Mouse (Mus musculus) midbrain, embryonic 10.5 days (tissue): ENCODE measurements around the gene Ccdc137. TPM values are rescaled to one million over a fixed set of nuclear protein-coding genes. Genes with fewer than 3 reads are reported as not detected.

Experiments used
- DNase-seq: peaks from one replicate; pipeline ENCODE4 v3.0.0-alpha.2; 2017; ENCODE audit warnings: low spot score
- H3K27ac ChIP-seq: fragments of 300-500 bp; sonication (generic); replicated peaks from 2 replicates; pipeline ENCODE4 v1.5.1; 2016; ENCODE audit warnings: mild to moderate bottlenecking
- H3K27me3 ChIP-seq: fragments of 300-500 bp; sonication (generic); 2 replicates; pipeline ENCODE4 v1.6.1; 2016; ENCODE audit warnings: low read depth, mild to moderate bottlenecking; ENCODE audit not compliant: poor library complexity, severe bottlenecking
- H3K36me3 ChIP-seq: fragments of 300-500 bp; sonication (generic); 2 replicates; pipeline ENCODE4 v1.6.1; 2016; ENCODE audit warnings: mild to moderate bottlenecking, moderate library complexity
- H3K4me1 ChIP-seq: fragments of 300-500 bp; sonication (generic); 2 replicates; pipeline ENCODE4 v1.6.1; 2016
- H3K4me3 ChIP-seq: fragments of 300-500 bp; sonication (generic); 2 replicates; pipeline ENCODE4 v1.5.1; 2016; ENCODE audit warnings: mild to moderate bottlenecking, moderate library complexity
- H3K9me3 ChIP-seq: fragments of 300-500 bp; sonication (generic); replicated peaks from 2 replicates; pipeline ENCODE4 v1.6.1; 2016; ENCODE audit warnings: mild to moderate bottlenecking
- WGBS: fragments of 180-500 bp; shearing (Covaris S2); methylation state at CpG from one replicate; pipeline ENCODE4 v1.1.7; 2016; 5-methylcytosine and 5-hydroxymethylcytosine counted together
- polyA plus RNA-seq: library from polyadenylated mRNA; unstranded; fragments of >200 nt; fragmentation: Nextera tagmentation; extraction: Ambion mirVana; gene quantifications from 2 replicates; pipeline ENCODE4 v1.2.1, GENCODE M21; 2016

Gene Ccdc137
- polyA plus RNA-seq, 1 experiment from 2014 or later = 41.8 TPM

- Histone ChIP-seq H3K4me3 (peak overlapping the region; percentile 93), H3K27me3 (no peaks in the 10 kb centered on the region), H3K9me3 (no peaks in the 10 kb centered on the region), H3K4me1 (peaks cover 49% of the 10 kb centered on the region), H3K27ac (peak overlapping the region; percentile 91), H3K36me3 (peaks cover 60% of the 10 kb centered on the region)
- 83% methylated on average over 3 of the region's 3 CpGs for WGBS
- no peak for DNase-seq
Measured at GRCm38 (mm10) chr11:120493351-120493750, 35.4 kb downstream of the Ccdc137 start.

GRCm38 (mm10) chr11:120493911-120494310, 36.0 kb downstream of the Ccdc137 start:
- Histone ChIP-seq H3K4me1 (peaks cover 49% of the 10 kb centered on the region), H3K27me3 (no peaks in the 10 kb centered on the region), H3K27ac (no peak overlapping the region), H3K36me3 (peaks cover 60% of the 10 kb centered on the region), H3K4me3 (no peak overlapping the region), H3K9me3 (no peaks in the 10 kb centered on the region)
- DNase-seq = no peak
- 77% methylated on average over 3 of the region's 3 CpGs for WGBS

- H3K9me3 ChIP-seq = no peaks in the 10 kb centered on the region
- 92% methylated on average over 3 of the region's 3 CpGs for WGBS
- no peak overlapping the region for H3K27ac ChIP-seq
- H3K4me1 ChIP-seq = peaks cover 18% of the 10 kb centered on the region
- no peaks in the 10 kb centered on the region for H3K27me3 ChIP-seq
- peaks cover 56% of the 10 kb centered on the region for H3K36me3 ChIP-seq
- no peak for DNase-seq
- H3K4me3 ChIP-seq = no peak overlapping the region
Measured at GRCm38 (mm10) chr11:120497436-120497835, 39.5 kb downstream of the Ccdc137 start.

DNA sequence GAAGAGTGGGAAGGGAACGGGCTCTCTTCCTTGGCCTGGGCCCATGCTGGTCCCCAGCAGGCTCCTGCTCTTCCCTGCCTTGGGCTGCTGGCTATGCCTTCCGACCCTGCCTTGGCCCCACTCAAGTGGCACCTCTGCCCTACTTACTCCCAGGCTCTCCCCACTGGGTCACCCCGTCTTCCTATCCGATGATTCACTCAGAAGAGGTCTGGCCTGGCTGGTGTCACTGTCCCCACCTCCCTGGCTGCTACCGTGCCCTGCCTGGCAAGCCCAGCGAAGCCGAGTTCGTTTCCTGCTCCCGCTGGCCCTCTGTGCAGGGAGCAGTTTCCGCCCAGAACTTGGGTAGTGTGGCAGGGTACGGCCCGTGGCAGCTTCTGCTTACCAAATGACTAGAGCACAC, 40.3 kb downstream of the Ccdc137 start:
- H3K36me3 ChIP-seq = peaks cover 56% of the 10 kb centered on the region
- no peak for DNase-seq
- no peaks in the 10 kb centered on the region for H3K27me3 ChIP-seq
- no peaks in the 10 kb centered on the region for H3K9me3 ChIP-seq
- 97% methylated on average over 12 of the region's 12 CpGs for WGBS
- peaks cover 10% of the 10 kb centered on the region for H3K4me1 ChIP-seq
- H3K4me3 ChIP-seq = no peak overlapping the region
- no peak overlapping the region for H3K27ac ChIP-seq

- Histone ChIP-seq H3K36me3 (peaks cover 56% of the 10 kb centered on the region), H3K27me3 (no peaks in the 10 kb centered on the region), H3K27ac (no peak overlapping the region), H3K4me1 (peaks cover 4% of the 10 kb centered on the region), H3K9me3 (no peaks in the 10 kb centered on the region), H3K4me3 (no peak overlapping the region)
- WGBS = 89% methylated on average over 5 of the region's 5 CpGs
- no peak for DNase-seq
Measured at GRCm38 (mm10) chr11:120498891-120499290, 41.0 kb downstream of the Ccdc137 start.

GRCm38 (mm10) chr11:120499894-120500293, 42.0 kb downstream of the Ccdc137 start:
- no peaks in the 10 kb centered on the region for H3K9me3 ChIP-seq
- H3K27me3 ChIP-seq = no peaks in the 10 kb centered on the region
- H3K36me3 ChIP-seq = peaks cover 46% of the 10 kb centered on the region
- H3K4me3 ChIP-seq = no peak overlapping the region
- no peak overlapping the region for H3K27ac ChIP-seq
- H3K4me1 ChIP-seq = no peaks in the 10 kb centered on the region
- 80% methylated on average over 6 of the region's 6 CpGs for WGBS
- DNase-seq = no peak

- Histone ChIP-seq H3K27ac (no peak overlapping the region), H3K9me3 (no peaks in the 10 kb centered on the region), H3K4me3 (no peak overlapping the region), H3K4me1 (no peaks in the 10 kb centered on the region), H3K27me3 (no peaks in the 10 kb centered on the region), H3K36me3 (peaks cover 41% of the 10 kb centered on the region)
- 26% methylated on average over 3 of the region's 3 CpGs for WGBS
- no peak for DNase-seq
Measured at GRCm38 (mm10) chr11:120500357-120500756, 42.4 kb downstream of the Ccdc137 start.

DNA sequence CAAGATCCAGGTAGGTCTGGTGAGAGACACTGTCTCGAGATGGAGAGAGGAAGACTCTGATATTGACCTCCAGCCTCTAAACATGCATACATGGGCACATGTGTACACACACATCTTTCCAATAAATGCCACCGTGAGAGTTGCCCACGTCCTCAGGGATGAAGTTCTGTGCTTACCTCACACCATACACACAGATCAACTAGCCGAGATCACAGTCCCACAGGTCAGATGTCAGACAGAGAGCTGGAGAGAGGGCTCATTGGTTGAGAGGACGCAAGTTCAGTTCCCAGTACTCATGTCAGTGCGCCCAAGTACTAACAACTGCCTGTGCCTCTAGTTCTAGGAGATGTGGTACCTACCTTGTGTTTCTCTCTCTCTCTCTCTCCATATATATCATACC, 43.1 kb downstream of the Ccdc137 start:
- Histone ChIP-seq H3K27me3 (no peaks in the 10 kb centered on the region), H3K9me3 (no peaks in the 10 kb centered on the region), H3K4me3 (no peak overlapping the region), H3K4me1 (no peaks in the 10 kb centered on the region), H3K36me3 (peaks cover 34% of the 10 kb centered on the region), H3K27ac (no peak overlapping the region)
- 69% methylated on average over 6 of the region's 6 CpGs for WGBS
- no peak for DNase-seq

GRCm38 (mm10) chr11:120501701-120502100, 43.8 kb downstream of the Ccdc137 start:
- Histone ChIP-seq H3K4me3 (no peak overlapping the region), H3K27me3 (no peaks in the 10 kb centered on the region), H3K27ac (no peak overlapping the region), H3K36me3 (peaks cover 28% of the 10 kb centered on the region), H3K4me1 (no peaks in the 10 kb centered on the region), H3K9me3 (no peaks in the 10 kb centered on the region)
- WGBS = 95% methylated on average over 4 of the region's 4 CpGs
- no peak for DNase-seq

DNA sequence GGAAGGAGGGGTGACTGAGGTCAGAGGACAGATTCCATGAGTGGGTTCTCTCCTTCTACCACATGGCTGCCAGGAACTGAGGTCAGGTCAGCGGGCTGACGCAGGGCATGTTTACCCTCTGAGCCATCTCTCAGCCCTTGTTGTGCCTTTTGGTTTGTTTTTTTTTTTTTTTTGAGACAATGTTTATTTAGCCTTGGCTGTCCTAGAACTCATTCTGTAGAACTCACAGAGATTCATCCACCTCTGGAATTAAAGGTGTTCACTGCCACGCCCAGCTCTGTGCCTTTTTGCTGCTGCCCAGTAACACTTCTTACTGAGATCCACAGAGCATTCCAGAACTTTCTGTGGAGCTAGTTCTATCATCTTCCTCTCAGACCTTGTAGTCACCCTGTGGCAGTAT, 47.7 kb downstream of the Ccdc137 start:
- no peak overlapping the region for H3K4me3 ChIP-seq
- H3K27ac ChIP-seq = no peak overlapping the region
- WGBS = 92% methylated on average over 3 of the region's 3 CpGs
- no peak for DNase-seq
- no peaks in the 10 kb centered on the region; the same call in 1 of the 2 replicates for H3K27me3 ChIP-seq
- H3K36me3 ChIP-seq = no peaks in the 10 kb centered on the region
- peaks cover 12% of the 10 kb centered on the region for H3K4me1 ChIP-seq
- H3K9me3 ChIP-seq = no peaks in the 10 kb centered on the region

DNA sequence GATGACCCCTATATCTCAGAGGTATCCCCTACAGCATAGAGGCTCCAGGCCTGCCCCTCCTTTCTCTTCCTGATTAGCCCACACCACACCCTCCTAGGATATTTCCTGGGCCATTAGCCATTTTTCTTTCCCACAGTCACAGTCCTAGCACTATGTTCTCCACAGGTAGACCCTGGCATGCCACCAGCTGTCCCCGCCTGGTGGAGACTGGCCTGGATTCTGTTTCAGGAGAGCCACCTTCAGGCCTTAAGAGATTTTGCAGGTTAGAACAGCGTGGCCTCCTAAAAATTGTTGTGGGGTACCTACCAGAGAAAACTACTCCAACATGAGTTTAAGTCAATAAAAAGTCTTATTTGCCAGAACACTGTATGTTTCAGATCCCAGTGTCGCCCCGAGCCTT, 49.0 kb downstream of the Ccdc137 start:
- no peak for DNase-seq
- Histone ChIP-seq H3K27ac (no peak overlapping the region), H3K4me1 (peaks cover 18% of the 10 kb centered on the region), H3K36me3 (no peaks in the 10 kb centered on the region), H3K9me3 (no peaks in the 10 kb centered on the region), H3K27me3 (peaks cover 4% of the 10 kb centered on the region), H3K4me3 (no peak overlapping the region)
- 55% methylated on average over 4 of the region's 4 CpGs for WGBS

- Histone ChIP-seq H3K4me3 (no peak overlapping the region), H3K27ac (no peak overlapping the region), H3K36me3 (no peaks in the 10 kb centered on the region), H3K9me3 (no peaks in the 10 kb centered on the region), H3K27me3 (peaks cover 5% of the 10 kb centered on the region), H3K4me1 (peaks cover 18% of the 10 kb centered on the region)
- DNase-seq = no peak
- 87% methylated on average over 13 of the region's 13 CpGs for WGBS
Measured at GRCm38 (mm10) chr11:120507611-120508289, 49.8 kb downstream of the Ccdc137 start.

DNA sequence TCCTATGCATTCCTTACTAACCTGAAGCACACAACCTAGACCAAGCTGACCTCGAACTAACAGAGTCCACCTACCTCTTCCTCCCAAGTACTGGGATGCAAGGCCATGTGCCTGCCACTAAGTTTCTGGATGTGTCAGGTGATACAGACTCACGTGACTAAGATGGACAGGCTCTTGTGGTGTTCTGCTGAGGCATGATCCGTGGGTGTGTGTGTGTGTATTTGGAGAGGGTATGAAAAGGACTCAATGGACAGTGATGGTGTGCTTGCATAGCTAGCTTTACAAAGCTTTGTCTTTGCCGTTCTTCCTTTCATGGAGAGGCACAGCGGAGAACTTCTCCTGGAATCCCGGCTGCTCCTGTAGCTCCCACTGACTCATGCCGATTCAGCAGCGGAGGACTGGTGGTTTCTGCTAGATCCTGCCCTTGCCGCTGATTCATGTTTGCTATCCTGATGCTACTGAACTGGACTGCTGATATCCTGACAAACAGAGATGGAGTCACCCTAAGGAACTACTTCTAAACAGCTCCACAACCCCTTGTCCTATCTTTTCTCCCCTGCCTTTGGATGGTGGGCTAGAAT, 50.5 kb downstream of the Ccdc137 start:
- Histone ChIP-seq H3K27ac (no peak overlapping the region), H3K27me3 (peaks cover 5% of the 10 kb centered on the region), H3K9me3 (no peaks in the 10 kb centered on the region), H3K36me3 (no peaks in the 10 kb centered on the region), H3K4me3 (no peak overlapping the region), H3K4me1 (peaks cover 22% of the 10 kb centered on the region)
- WGBS = 86% methylated on average over 9 of the region's 9 CpGs
- no peak for DNase-seq
